Mouse (Mus musculus): ENCODE measurements around the gene Tnxb.
A peak's percentile ranks its signal among the peaks of the same experiment; 100 is the strongest.
"Not testable (repeated sequence)": the region's sequence is repeated elsewhere in the genome, so short reads cannot be mapped to it uniquely, and the experiment has no call there.

The Tnxb gene

GRCm38 (mm10) chr17:34683686-34684220, 13.4 kb downstream of the Tnxb start:
- no peak for DNase-seq (ENCODE audit: low spot score in 2 of 2)

GRCm38 (mm10) chr17:34684253-34684893, 14.0 kb downstream of the Tnxb start:
- DNase-seq (ENCODE audit: low spot score in 2 of 2), result no peak

GRCm38 (mm10) chr17:34685120-34686110, 15.1 kb downstream of the Tnxb start:
- no peak for DNase-seq (ENCODE audit: low spot score in 2 of 2)

GRCm38 (mm10) chr17:34688889-34689288, 18.6 kb downstream of the Tnxb start:
- no peak for DNase-seq (ENCODE audit: low spot score in 2 of 2)

GRCm38 (mm10) chr17:34690458-34690857, 20.1 kb downstream of the Tnxb start:
- no peak for DNase-seq (ENCODE audit: low spot score in 2 of 2)

GRCm38 (mm10) chr17:34692906-34693305, 22.6 kb downstream of the Tnxb start:
- DNase-seq (ENCODE audit: low spot score in 2 of 2), result no peak

GRCm38 (mm10) chr17:34699575-34700408, 29.5 kb downstream of the Tnxb start:
- DNase-seq (ENCODE audit: low spot score in 2 of 2), result peak; percentile 74 to 75

- DNase-seq (ENCODE audit: low spot score in 2 of 2), result peak; percentile 29 to 57
These were observed 30.3 kb downstream of the Tnxb start for GRCm38 (mm10) chr17:34700671-34701071.

- not testable (repeated sequence) for DNase-seq (ENCODE audit: low spot score in 2 of 2)
These were observed 36.1 kb downstream of the Tnxb start for GRCm38 (mm10) chr17:34706476-34706875.

- DNase-seq (ENCODE audit: low spot score in 2 of 2), result peak; percentile 59 to 76
These were observed 42.6 kb downstream of the Tnxb start for GRCm38 (mm10) chr17:34712951-34713350.

- not testable (repeated sequence) for DNase-seq (ENCODE audit: low spot score in 2 of 2)
These were observed 44.0 kb downstream of the Tnxb start for GRCm38 (mm10) chr17:34714181-34714907.

- not testable (repeated sequence) for DNase-seq (ENCODE audit: low spot score in 2 of 2)
These were observed 44.6 kb downstream of the Tnxb start for GRCm38 (mm10) chr17:34714908-34715445.

- not testable (repeated sequence) for DNase-seq (ENCODE audit: low spot score in 2 of 2)
These were observed 45.1 kb downstream of the Tnxb start for GRCm38 (mm10) chr17:34715451-34715850.

- DNase-seq (ENCODE audit: low spot score in 2 of 2), result no peak
These were observed 45.9 kb downstream of the Tnxb start for GRCm38 (mm10) chr17:34716247-34716646.

- no peak for DNase-seq (ENCODE audit: low spot score in 2 of 2)
These were observed 47.1 kb downstream of the Tnxb start for GRCm38 (mm10) chr17:34717401-34717800.

- DNase-seq (ENCODE audit: low spot score in 2 of 2), result not testable (repeated sequence)
These were observed 49.6 kb downstream of the Tnxb start for GRCm38 (mm10) chr17:34719886-34720285.

- DNase-seq (ENCODE audit: low spot score in 2 of 2), result not testable (repeated sequence)
These were observed 51.9 kb downstream of the Tnxb start for GRCm38 (mm10) chr17:34722238-34722637.

- DNase-seq (ENCODE audit: low spot score in 2 of 2), result no peak
These were observed 52.7 kb downstream of the Tnxb start for GRCm38 (mm10) chr17:34723066-34723465.

- DNase-seq (ENCODE audit: low spot score in 2 of 2), result no peak
These were observed 57.6 kb downstream of the Tnxb start for GRCm38 (mm10) chr17:34727887-34728286.

GRCm38 (mm10) chr17:34729155-34729554, 58.8 kb downstream of the Tnxb start:
- not testable (repeated sequence) for DNase-seq (ENCODE audit: low spot score in 2 of 2)

Measured in right cerebral cortex, adult 2 months (tissue).